Mouse (Mus musculus) megakaryocyte progenitor cell, adult 5-6 weeks (primary cell): ENCODE data around the gene Olfr987. TPM values are rescaled to one million over a fixed set of nuclear protein-coding genes. Genes with fewer than 3 reads are reported as not detected.
"Not testable (repeated sequence)": the region's sequence is repeated elsewhere in the genome, so short reads cannot be mapped to it uniquely, and the experiment has no call there.

Experiments used
- ATAC-seq: replicated peaks from 2 replicates; pipeline ENCODE4 v1.8.0; 2016; ENCODE audit warnings: mild to moderate bottlenecking, moderate TSS enrichment, inconsistent platforms; ENCODE audit not compliant: poor library complexity
- total RNA-seq, 2 experiments: library from RNA; stranded (forward) in 1 of 2; stranded (reverse) in 1 of 2; fragments of 157-497, 149-512 nt in 1 of 2; fragments of 200-1000 nt in 1 of 2; gene quantifications; 2 replicates each; pipeline versions ENCODE4 v1.2.3 to v1.2.4; 2015 to 2017

The Olfr987 gene
- total RNA-seq (2015) (not detected in 2 replicates), total RNA-seq (2017) (not detected in 2 replicates)

GRCm38 (mm10) chr2:85339215-85339614, at the start of gene Olfr987:
Gene Olfr987, minus strand, starts transcription at chr2:85339315.
- ATAC-seq = not testable (repeated sequence)

GRCm38 (mm10) chr2:85363127-85363526, 24.0 kb upstream of the Olfr987 start, which contains the start of gene Olfr988:
Gene Olfr988, minus strand, starts transcription at chr2:85363227.
- ATAC-seq = not testable (repeated sequence)

- no peak for ATAC-seq
Measured at GRCm38 (mm10) chr2:85339972-85340371, 857 bp upstream of the Olfr987 start.

GRCm38 (mm10) chr2:85319106-85319505, 20.0 kb downstream of the Olfr987 start:
- ATAC-seq = no peak

GRCm38 (mm10) chr2:85285406-85285805, 53.7 kb downstream of the Olfr987 start:
- ATAC-seq = no peak

GRCm38 (mm10) chr2:85284626-85285025, 54.5 kb downstream of the Olfr987 start:
- ATAC-seq = no peak

GRCm38 (mm10) chr2:85283631-85284466, 55.3 kb downstream of the Olfr987 start:
- ATAC-seq = peak; percentile 64

GRCm38 (mm10) chr2:85281023-85281422, 58.1 kb downstream of the Olfr987 start:
- ATAC-seq = no peak

Other genes starting within 250 kb of the Olfr987 start
- gene Aplnr, start 203.1 kb downstream of the Olfr987 start, total RNA-seq (2015) = 0.02 and 0.05 TPM in 2 replicates
- 0.12 TPM in 1 of 2 replicates, not detected in the other for gene Aplnr, start 203.1 kb downstream of the Olfr987 start, total RNA-seq (2017)
- gene Lrrc55, start 142.1 kb downstream of the Olfr987 start, total RNA-seq (2015) = not detected in 2 replicates
- gene Lrrc55, start 142.1 kb downstream of the Olfr987 start, total RNA-seq (2017) = not detected in 2 replicates
- gene Olfr988, start 23.9 kb upstream of the Olfr987 start, total RNA-seq (2015) = not detected in 2 replicates
- not detected in 2 replicates for gene Olfr988, start 23.9 kb upstream of the Olfr987 start, total RNA-seq (2017)
- gene Olfr992, start 70.2 kb upstream of the Olfr987 start, total RNA-seq (2015) = not detected in 2 replicates
- not detected in 2 replicates for gene Olfr992, start 70.2 kb upstream of the Olfr987 start, total RNA-seq (2017)
- not detected in 2 replicates for gene Olfr993, start 75.6 kb upstream of the Olfr987 start, total RNA-seq (2015)
- not detected in 2 replicates for gene Olfr993, start 75.6 kb upstream of the Olfr987 start, total RNA-seq (2017)
- gene Olfr994, start 97.1 kb upstream of the Olfr987 start, total RNA-seq (2015) = not detected in 2 replicates
- gene Olfr994, start 97.1 kb upstream of the Olfr987 start, total RNA-seq (2017) = not detected in 2 replicates
- not detected in 2 replicates for gene Olfr995, start 104.3 kb upstream of the Olfr987 start, total RNA-seq (2015)
- not detected in 2 replicates for gene Olfr995, start 104.3 kb upstream of the Olfr987 start, total RNA-seq (2017)
- gene 4833423E24Rik, start 179.7 kb upstream of the Olfr987 start, total RNA-seq (2015) = not detected in 2 replicates
- not detected in 2 replicates for gene 4833423E24Rik, start 179.7 kb upstream of the Olfr987 start, total RNA-seq (2017)
- not detected in 2 replicates for gene Olfr996, start 239.9 kb upstream of the Olfr987 start, total RNA-seq (2015)
- gene Olfr996, start 239.9 kb upstream of the Olfr987 start, total RNA-seq (2017) = not detected in 2 replicates
- gene Olfr998, start 249.6 kb upstream of the Olfr987 start, total RNA-seq (2015) = not detected in 2 replicates
- gene Olfr998, start 249.6 kb upstream of the Olfr987 start, total RNA-seq (2017) = not detected in 2 replicates